Mouse (Mus musculus) midbrain, embryonic 10.5 days (tissue): Measurements from ENCODE around the gene Gm49333. TPM values are rescaled to one million over a fixed set of nuclear protein-coding genes. Genes with fewer than 3 reads are reported as not detected.

Experiments used
- DNase-seq: peaks from one replicate; pipeline ENCODE4 v3.0.0-alpha.2; 2017; ENCODE audit warnings: low spot score
- H3K27ac ChIP-seq: fragments of 300-500 bp; sonication (generic); replicated peaks from 2 replicates; pipeline ENCODE4 v1.5.1; 2016; ENCODE audit warnings: mild to moderate bottlenecking
- H3K27me3 ChIP-seq: fragments of 300-500 bp; sonication (generic); 2 replicates; pipeline ENCODE4 v1.6.1; 2016; ENCODE audit warnings: low read depth, mild to moderate bottlenecking; ENCODE audit not compliant: poor library complexity, severe bottlenecking
- H3K36me3 ChIP-seq: fragments of 300-500 bp; sonication (generic); 2 replicates; pipeline ENCODE4 v1.6.1; 2016; ENCODE audit warnings: mild to moderate bottlenecking, moderate library complexity
- H3K4me1 ChIP-seq: fragments of 300-500 bp; sonication (generic); 2 replicates; pipeline ENCODE4 v1.6.1; 2016
- H3K4me3 ChIP-seq: fragments of 300-500 bp; sonication (generic); 2 replicates; pipeline ENCODE4 v1.5.1; 2016; ENCODE audit warnings: mild to moderate bottlenecking, moderate library complexity
- H3K9me3 ChIP-seq: fragments of 300-500 bp; sonication (generic); replicated peaks from 2 replicates; pipeline ENCODE4 v1.6.1; 2016; ENCODE audit warnings: mild to moderate bottlenecking
- WGBS: fragments of 180-500 bp; shearing (Covaris S2); methylation state at CpG from one replicate; pipeline ENCODE4 v1.1.7; 2016; 5-methylcytosine and 5-hydroxymethylcytosine counted together
- polyA plus RNA-seq: library from polyadenylated mRNA; unstranded; fragments of >200 nt; fragmentation: Nextera tagmentation; extraction: Ambion mirVana; gene quantifications from 2 replicates; pipeline ENCODE4 v1.2.1, GENCODE M21; 2016

Gene Gm49333
- polyA plus RNA-seq, 1 experiment from 2014 or later, result not detected

DNA sequence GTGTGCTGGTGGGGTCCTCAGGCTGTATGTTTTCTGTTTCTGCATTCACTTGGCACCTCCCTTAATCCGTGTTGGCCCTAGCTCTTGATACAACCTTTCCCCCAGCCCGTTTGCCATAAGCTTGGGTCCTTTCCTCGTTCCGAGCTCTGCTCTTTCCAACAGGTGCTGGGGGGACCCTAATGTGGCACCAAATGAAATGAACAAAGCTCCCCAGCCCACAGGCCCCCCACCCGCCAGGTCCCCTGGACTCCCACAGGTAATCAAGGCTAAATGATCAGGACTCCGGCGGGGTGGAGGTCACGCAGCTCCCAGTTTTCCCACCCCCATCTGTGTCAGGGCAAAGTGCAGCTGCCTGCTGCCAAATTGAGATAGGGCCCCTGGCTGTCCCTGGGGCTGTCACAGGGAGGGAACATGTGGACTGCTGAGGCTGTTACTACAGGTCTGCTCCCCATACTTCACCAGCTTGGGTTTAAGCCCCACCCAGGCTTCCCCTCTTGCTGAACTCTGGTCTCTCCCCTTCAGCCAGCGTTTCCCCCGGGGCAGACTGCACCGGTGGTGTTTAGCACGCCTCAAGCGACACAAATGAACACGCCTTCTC, 62.4 kb downstream of the Gm49333 start:
- H3K4me1 ChIP-seq, result peaks cover 29% of the 10 kb centered on the region
- H3K27me3 ChIP-seq, result no peaks in the 10 kb centered on the region
- peak overlapping the region; percentile 97 for H3K27ac ChIP-seq
- peaks cover 50% of the 10 kb centered on the region for H3K36me3 ChIP-seq
- H3K9me3 ChIP-seq, result no peaks in the 10 kb centered on the region
- H3K4me3 ChIP-seq, result peak overlapping the region; percentile 99
- DNase-seq, result peak; percentile 20
- 26% methylated on average over 14 of the region's 14 CpGs for WGBS

GRCm38 (mm10) chr16:20675213-20675612, 63.8 kb downstream of the Gm49333 start:
- WGBS, result 93% methylated on average over 6 of the region's 6 CpGs
- Histone ChIP-seq H3K9me3 (no peaks in the 10 kb centered on the region), H3K4me3 (peak overlapping the region; percentile 99), H3K36me3 (peaks cover 64% of the 10 kb centered on the region), H3K27me3 (no peaks in the 10 kb centered on the region), H3K4me1 (peaks cover 29% of the 10 kb centered on the region), H3K27ac (no peak overlapping the region)
- no peak for DNase-seq

DNA sequence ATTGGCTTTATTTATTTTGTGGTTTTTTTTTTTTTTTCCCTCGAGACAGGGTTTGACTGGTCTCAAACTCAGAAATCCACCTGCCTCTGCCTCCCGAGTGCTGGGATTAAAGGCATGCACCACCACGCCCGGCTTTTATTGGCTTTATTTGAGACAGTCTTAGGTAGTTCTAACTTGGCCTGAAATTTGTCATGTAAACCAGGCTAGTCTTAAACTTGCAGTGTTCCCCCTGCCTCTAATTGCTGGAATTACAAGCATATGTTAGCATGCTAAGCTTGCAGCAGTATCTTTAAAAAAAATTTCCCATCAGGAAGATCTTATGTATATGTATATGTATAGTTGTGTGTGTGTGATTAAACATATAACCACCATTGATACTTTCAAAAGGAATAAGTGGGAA, 65.3 kb downstream of the Gm49333 start:
- Histone ChIP-seq H3K4me3 (no peak overlapping the region), H3K9me3 (no peaks in the 10 kb centered on the region), H3K4me1 (peaks cover 27% of the 10 kb centered on the region), H3K27ac (no peak overlapping the region), H3K27me3 (no peaks in the 10 kb centered on the region), H3K36me3 (peaks cover 79% of the 10 kb centered on the region)
- 93% methylated on average over 4 of the region's 4 CpGs for WGBS
- no peak for DNase-seq

DNA sequence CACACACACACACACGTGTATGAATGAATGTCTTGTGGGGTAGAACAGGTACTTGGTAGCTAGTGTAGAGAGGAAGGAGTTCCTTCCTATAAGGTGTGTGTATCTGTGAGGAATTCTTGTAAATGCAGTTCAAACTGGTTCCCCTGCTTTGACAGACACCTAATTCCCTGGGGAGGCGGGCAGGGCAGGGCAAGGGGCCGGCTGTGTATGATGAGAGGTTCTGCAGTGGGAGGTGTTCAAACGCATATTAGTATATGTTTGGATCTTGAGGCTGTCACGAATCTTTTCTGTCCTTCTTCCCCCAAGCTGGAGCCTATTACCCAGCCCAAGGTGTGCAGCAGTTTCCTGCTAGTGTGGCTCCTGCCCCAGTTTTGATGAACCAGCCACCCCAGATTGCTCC, 66.0 kb downstream of the Gm49333 start:
- H3K4me3 ChIP-seq, result no peak overlapping the region
- peaks cover 86% of the 10 kb centered on the region for H3K36me3 ChIP-seq
- 91% methylated on average over 5 of the region's 5 CpGs for WGBS
- DNase-seq, result no peak
- no peak overlapping the region for H3K27ac ChIP-seq
- no peaks in the 10 kb centered on the region for H3K9me3 ChIP-seq
- H3K27me3 ChIP-seq, result no peaks in the 10 kb centered on the region
- H3K4me1 ChIP-seq, result peaks cover 21% of the 10 kb centered on the region

DNA sequence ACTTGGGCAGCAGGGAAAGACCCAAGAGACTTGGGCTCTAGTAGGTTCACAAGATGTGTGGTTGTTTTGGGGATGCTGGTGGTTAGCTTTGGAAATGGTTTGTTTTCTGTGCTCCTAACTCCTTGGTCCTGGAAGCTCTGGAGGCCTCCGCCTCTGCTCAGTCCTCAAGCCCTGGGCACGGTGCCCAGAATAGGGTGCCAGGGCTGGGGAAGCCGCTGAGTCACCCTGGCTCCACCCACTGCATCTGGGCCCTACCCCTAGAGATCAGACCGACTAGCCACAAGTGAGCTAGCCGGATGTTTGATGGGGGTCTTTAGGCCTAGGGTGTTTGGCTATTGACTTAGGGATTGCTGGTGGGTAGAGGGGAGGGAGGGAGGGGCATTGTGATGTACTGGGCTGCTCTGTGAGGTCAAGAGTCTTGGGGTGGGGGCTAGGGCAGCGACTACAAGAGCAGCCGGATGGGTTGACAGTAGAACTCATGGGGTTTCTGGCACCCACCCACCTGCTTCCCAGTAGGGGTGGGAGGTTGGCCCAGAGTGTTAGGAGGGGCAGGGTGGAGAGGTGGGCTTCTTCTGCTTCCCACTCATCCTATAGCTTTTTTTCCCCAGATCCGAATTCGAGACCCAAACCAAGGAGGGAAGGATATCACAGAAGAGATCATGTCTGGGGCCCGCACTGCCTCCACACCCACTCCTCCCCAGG, 66.7 kb downstream of the Gm49333 start:
- peaks cover 93% of the 10 kb centered on the region for H3K36me3 ChIP-seq
- DNase-seq, result no peak
- H3K4me3 ChIP-seq, result no peak overlapping the region

GRCm38 (mm10) chr16:20690774-20691173, 79.4 kb downstream of the Gm49333 start:
- no peak overlapping the region for H3K4me3 ChIP-seq
- peaks cover 36% of the 10 kb centered on the region for H3K4me1 ChIP-seq
- peaks cover 69% of the 10 kb centered on the region for H3K36me3 ChIP-seq
- no peaks in the 10 kb centered on the region for H3K9me3 ChIP-seq
- whole genome bisulfite sequencing, result 93% methylated on average over 3 of the region's 3 CpGs
- DNase-seq, result no peak
- no peak overlapping the region for H3K27ac ChIP-seq
- peaks cover 16% of the 10 kb centered on the region for H3K27me3 ChIP-seq

More for the DNA sequence above, 66.7 kb downstream of the Gm49333 start:
- WGBS, result 91% methylated on average over 10 of the region's 10 CpGs
- peaks cover 21% of the 10 kb centered on the region for H3K4me1 ChIP-seq
- H3K9me3 ChIP-seq, result no peaks in the 10 kb centered on the region
- no peaks in the 10 kb centered on the region for H3K27me3 ChIP-seq
- no peak overlapping the region for H3K27ac ChIP-seq

DNA sequence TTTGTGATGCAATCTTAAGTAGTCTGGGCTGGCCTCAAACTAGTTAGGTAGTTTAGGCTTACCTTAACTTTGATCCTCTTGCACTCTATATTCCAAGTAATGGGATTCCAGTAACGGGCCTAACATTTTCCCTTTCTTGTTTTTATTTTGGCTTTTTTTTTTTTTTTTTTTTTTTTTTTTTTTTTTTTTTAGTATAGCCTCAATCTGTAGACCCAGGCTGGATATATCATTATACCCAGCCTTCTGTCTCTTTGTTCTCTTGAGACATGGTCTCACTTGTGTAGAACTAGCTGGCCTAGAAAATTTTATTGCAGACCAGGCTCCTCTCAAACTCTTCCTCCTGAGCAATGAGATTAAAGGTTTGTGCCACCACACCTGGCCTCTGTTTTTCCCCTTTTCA, 80.2 kb downstream of the Gm49333 start:
- no peak for DNase-seq
- Histone ChIP-seq H3K36me3 (peaks cover 61% of the 10 kb centered on the region), H3K27ac (no peak overlapping the region), H3K4me3 (no peak overlapping the region), H3K27me3 (peaks cover 23% of the 10 kb centered on the region), H3K9me3 (no peaks in the 10 kb centered on the region), H3K4me1 (peaks cover 44% of the 10 kb centered on the region)
- WGBS, result 89% methylated on average over 1 of the region's 1 CpGs

- H3K27me3 ChIP-seq, result peaks cover 23% of the 10 kb centered on the region
- WGBS, result 44% methylated on average over 16 of the region's 16 CpGs
- DNase-seq, result peak; percentile 27
- peaks cover 48% of the 10 kb centered on the region for H3K4me1 ChIP-seq
- peak overlapping the region; percentile 23; the same call in 1 of the 2 replicates for H3K27ac ChIP-seq
- H3K4me3 ChIP-seq, result peak overlapping the region; percentile 73
- H3K9me3 ChIP-seq, result no peaks in the 10 kb centered on the region
- peaks cover 53% of the 10 kb centered on the region for H3K36me3 ChIP-seq
Observed at GRCm38 (mm10) chr16:20692241-20692965, 81.0 kb downstream of the Gm49333 start.

DNA sequence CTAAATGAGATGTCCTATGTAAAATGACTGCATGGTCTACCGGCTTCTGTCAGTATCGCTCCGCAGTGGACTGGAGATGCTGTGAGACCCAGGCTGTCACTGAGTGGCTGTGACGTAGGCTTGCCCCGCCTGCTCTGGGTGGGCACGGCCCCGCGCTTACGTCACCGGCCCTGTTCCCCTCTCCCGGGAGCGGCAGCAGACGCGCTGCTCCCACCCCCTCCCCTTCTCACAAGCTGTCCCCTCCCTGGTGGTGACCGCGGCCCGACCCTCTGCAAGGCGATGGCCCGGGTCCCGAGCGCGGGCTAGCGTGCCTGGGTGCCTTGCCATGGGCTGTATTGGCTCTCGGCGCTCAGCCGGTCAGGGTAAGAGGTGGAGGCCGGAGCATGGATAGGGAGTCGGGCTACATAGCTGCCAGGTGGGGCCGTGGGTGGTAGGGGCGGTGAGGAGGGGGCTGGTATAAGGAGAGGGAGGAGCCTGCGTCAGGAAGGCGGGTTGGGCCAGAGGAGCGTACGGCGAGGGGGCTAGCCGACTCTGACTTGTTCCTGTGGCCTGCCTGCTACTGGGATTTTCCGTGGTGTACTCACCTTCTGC, 81.8 kb downstream of the Gm49333 start, which contains the start of gene Fam131a:
Gene Fam131a (plus strand): TSS at position 131 of the 591 bp plus-strand sequence.
- Histone ChIP-seq H3K9me3 (no peaks in the 10 kb centered on the region), H3K4me1 (peaks cover 48% of the 10 kb centered on the region), H3K27me3 (peaks cover 23% of the 10 kb centered on the region), H3K4me3 (peak within 1 kb of the TSS; percentile 73), H3K27ac (peak within 1 kb of the TSS; percentile 90), H3K36me3 (peaks cover 45% of the 10 kb centered on the region)
- peak; percentile 96 for DNase-seq
- 0% methylated on average over 37 of the region's 37 CpGs for WGBS

DNA sequence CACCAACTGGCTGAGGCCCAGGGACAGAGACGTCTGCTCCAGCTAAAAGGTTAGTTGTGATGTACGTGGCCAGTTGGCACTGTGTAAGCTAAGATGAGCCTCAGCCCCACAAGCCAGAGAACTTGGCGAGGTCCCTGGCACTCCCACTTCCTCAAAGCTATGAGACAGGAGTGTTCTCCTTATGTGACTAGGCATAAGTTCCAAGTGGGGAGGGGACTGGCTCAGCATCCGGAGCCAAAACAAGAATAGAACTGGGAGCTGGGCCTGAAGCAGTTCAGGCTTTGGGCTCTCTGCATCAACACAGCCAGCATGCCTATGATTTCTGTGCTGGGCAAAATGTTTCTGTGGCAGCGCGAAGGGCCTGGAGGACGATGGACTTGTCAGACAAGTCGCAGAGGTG, 83.4 kb downstream of the Gm49333 start:
- Histone ChIP-seq H3K27me3 (peaks cover 23% of the 10 kb centered on the region), H3K9me3 (no peaks in the 10 kb centered on the region), H3K4me3 (0 out of 2 replicates have a peak overlapping the region, but pooled peaks have one; percentile 14), H3K27ac (peak overlapping the region; percentile 86; the same call in 1 of the 2 replicates), H3K36me3 (peaks cover 36% of the 10 kb centered on the region), H3K4me1 (peaks cover 49% of the 10 kb centered on the region)
- 78% methylated on average over 8 of the region's 8 CpGs for WGBS
- DNase-seq, result no peak
